Mouse (Mus musculus): ENCODE measurements at regions not wholly inside any gene's neighbourhood (a gene's known extent, or its start where the extent isn't known, plus 50 kb on each side); places are given as distances from the start of the nearest gene placed in this dataset.

GRCm38 (mm10) chr8:117899892-117900291 lies 98.1 kb upstream of the Mphosph6 start:
- Histone ChIP-seq H3K9me3 (ENCODE audit: control insufficient read depth, low read length) (no peaks in the 10 kb centered on the region), H3K27ac (ENCODE audit: low read depth, low read length) (no peak overlapping the region), H3K4me1 (replicated peaks; ENCODE audit: control insufficient read depth, insufficient read depth, low read length) (no peaks in the 10 kb centered on the region), H3K4me3 (ENCODE audit: low read depth, low read length) (no peak overlapping the region), H3K36me3 (ENCODE audit: control insufficient read depth, insufficient read depth, low read length) (no peaks in the 10 kb centered on the region), H3K9ac (ENCODE audit: low read depth, low read length) (no peak overlapping the region), H3K4me2 (no peak overlapping the region), H3K27me3 (replicated peaks; ENCODE audit: control insufficient read depth, insufficient read depth, low read length) (no peaks in the 10 kb centered on the region)
- DNase-seq (ENCODE audit: low spot score) = no peak
- no peak for ATAC-seq (replicated peaks; ENCODE audit: low FRiP score)

GRCm38 (mm10) chr8:117898015-117898414 lies 96.3 kb upstream of the Mphosph6 start:
- Histone ChIP-seq H3K27ac (ENCODE audit: low read depth, low read length) (no peak overlapping the region), H3K36me3 (ENCODE audit: control insufficient read depth, insufficient read depth, low read length) (no peaks in the 10 kb centered on the region), H3K4me3 (ENCODE audit: low read depth, low read length) (no peak overlapping the region), H3K9me3 (ENCODE audit: control insufficient read depth, low read length) (no peaks in the 10 kb centered on the region), H3K4me2 (no peak overlapping the region), H3K27me3 (replicated peaks; ENCODE audit: control insufficient read depth, insufficient read depth, low read length) (no peaks in the 10 kb centered on the region), H3K9ac (ENCODE audit: low read depth, low read length) (no peak overlapping the region), H3K4me1 (replicated peaks; ENCODE audit: control insufficient read depth, insufficient read depth, low read length) (no peaks in the 10 kb centered on the region)
- DNase-seq (ENCODE audit: low spot score) (no peak), ATAC-seq (replicated peaks; ENCODE audit: low FRiP score) (no peak)
- 73% methylated on average over 5 of the region's 5 CpGs for WGBS

- no peak overlapping the region for H3K9ac ChIP-seq (ENCODE audit: low read depth, low read length)
- no peaks in the 10 kb centered on the region for H3K27me3 ChIP-seq (replicated peaks; ENCODE audit: control insufficient read depth, insufficient read depth, low read length)
- no peaks in the 10 kb centered on the region for H3K36me3 ChIP-seq (ENCODE audit: control insufficient read depth, insufficient read depth, low read length)
- H3K9me3 ChIP-seq (ENCODE audit: control insufficient read depth, low read length) = no peaks in the 10 kb centered on the region
- ATAC-seq (replicated peaks; ENCODE audit: low FRiP score) (no peak), DNase-seq (ENCODE audit: low spot score) (no peak)
- 53% methylated on average over 8 of the region's 8 CpGs for WGBS
- H3K4me3 ChIP-seq (ENCODE audit: low read depth, low read length) = no peak overlapping the region
- H3K4me1 ChIP-seq (replicated peaks; ENCODE audit: control insufficient read depth, insufficient read depth, low read length) = no peaks in the 10 kb centered on the region
- no peak overlapping the region for H3K27ac ChIP-seq (ENCODE audit: low read depth, low read length)
- H3K4me2 ChIP-seq = no peak overlapping the region
Measured at GRCm38 (mm10) chr8:117894861-117895260, 93.1 kb upstream of the Mphosph6 start.

GRCm38 (mm10) chr8:117890211-117890610 lies 88.5 kb upstream of the Mphosph6 start:
- no peaks in the 10 kb centered on the region for H3K4me1 ChIP-seq (replicated peaks; ENCODE audit: control insufficient read depth, insufficient read depth, low read length)
- no peak overlapping the region for H3K9ac ChIP-seq (ENCODE audit: low read depth, low read length)
- no peaks in the 10 kb centered on the region for H3K9me3 ChIP-seq (ENCODE audit: control insufficient read depth, low read length)
- DNase-seq (ENCODE audit: low spot score) (no peak), ATAC-seq (replicated peaks; ENCODE audit: low FRiP score) (no peak)
- no peaks in the 10 kb centered on the region for H3K27me3 ChIP-seq (replicated peaks; ENCODE audit: control insufficient read depth, insufficient read depth, low read length)
- H3K27ac ChIP-seq (ENCODE audit: low read depth, low read length) = no peak overlapping the region
- no peak overlapping the region for H3K4me3 ChIP-seq (ENCODE audit: low read depth, low read length)
- H3K36me3 ChIP-seq (ENCODE audit: control insufficient read depth, insufficient read depth, low read length) = no peaks in the 10 kb centered on the region
- H3K4me2 ChIP-seq = no peak overlapping the region
- WGBS = 63% methylated on average over 3 of the region's 3 CpGs

- no peak for ATAC-seq (replicated peaks; ENCODE audit: low FRiP score)
- no peak overlapping the region for H3K27ac ChIP-seq (ENCODE audit: low read depth, low read length)
- no peak for DNase-seq (ENCODE audit: low spot score)
- WGBS = 86% methylated on average over 8 of the region's 8 CpGs
- H3K27me3 ChIP-seq (replicated peaks; ENCODE audit: control insufficient read depth, insufficient read depth, low read length) = no peaks in the 10 kb centered on the region
- H3K4me1 ChIP-seq (replicated peaks; ENCODE audit: control insufficient read depth, insufficient read depth, low read length) = no peaks in the 10 kb centered on the region
- H3K4me3 ChIP-seq (ENCODE audit: low read depth, low read length) = no peak overlapping the region
- H3K4me2 ChIP-seq = no peak overlapping the region
- no peak overlapping the region for H3K9ac ChIP-seq (ENCODE audit: low read depth, low read length)
- H3K9me3 ChIP-seq (ENCODE audit: control insufficient read depth, low read length) = no peaks in the 10 kb centered on the region
- no peaks in the 10 kb centered on the region for H3K36me3 ChIP-seq (ENCODE audit: control insufficient read depth, insufficient read depth, low read length)
Measured at GRCm38 (mm10) chr8:117881414-117881973, 79.8 kb upstream of the Mphosph6 start.

GRCm38 (mm10) chr8:117880279-117880975 lies 78.7 kb upstream of the Mphosph6 start:
- DNase-seq (ENCODE audit: low spot score) (no peak), ATAC-seq (replicated peaks; ENCODE audit: low FRiP score) (no peak)
- no peak overlapping the region for H3K4me2 ChIP-seq
- H3K27me3 ChIP-seq (replicated peaks; ENCODE audit: control insufficient read depth, insufficient read depth, low read length) = no peaks in the 10 kb centered on the region
- WGBS = 72% methylated on average over 13 of the region's 13 CpGs
- H3K27ac ChIP-seq (ENCODE audit: low read depth, low read length) = no peak overlapping the region
- H3K9me3 ChIP-seq (ENCODE audit: control insufficient read depth, low read length) = no peaks in the 10 kb centered on the region
- H3K9ac ChIP-seq (ENCODE audit: low read depth, low read length) = no peak overlapping the region
- H3K4me1 ChIP-seq (replicated peaks; ENCODE audit: control insufficient read depth, insufficient read depth, low read length) = no peaks in the 10 kb centered on the region
- no peak overlapping the region for H3K4me3 ChIP-seq (ENCODE audit: low read depth, low read length)
- H3K36me3 ChIP-seq (ENCODE audit: control insufficient read depth, insufficient read depth, low read length) = no peaks in the 10 kb centered on the region

GRCm38 (mm10) chr8:117873611-117874010 lies 71.9 kb upstream of the Mphosph6 start:
- no peaks in the 10 kb centered on the region for H3K4me1 ChIP-seq (replicated peaks; ENCODE audit: control insufficient read depth, insufficient read depth, low read length)
- no peak overlapping the region for H3K27ac ChIP-seq (ENCODE audit: low read depth, low read length)
- H3K9me3 ChIP-seq (ENCODE audit: control insufficient read depth, low read length) = no peaks in the 10 kb centered on the region
- no peak overlapping the region for H3K9ac ChIP-seq (ENCODE audit: low read depth, low read length)
- ATAC-seq (replicated peaks; ENCODE audit: low FRiP score) (no peak), DNase-seq (ENCODE audit: low spot score) (no peak)
- no peaks in the 10 kb centered on the region for H3K27me3 ChIP-seq (replicated peaks; ENCODE audit: control insufficient read depth, insufficient read depth, low read length)
- H3K4me2 ChIP-seq = no peak overlapping the region
- no peak overlapping the region for H3K4me3 ChIP-seq (ENCODE audit: low read depth, low read length)
- no peaks in the 10 kb centered on the region for H3K36me3 ChIP-seq (ENCODE audit: control insufficient read depth, insufficient read depth, low read length)
- WGBS = 68% methylated on average over 4 of the region's 4 CpGs

- H3K4me1 ChIP-seq (replicated peaks; ENCODE audit: control insufficient read depth, insufficient read depth, low read length) = no peaks in the 10 kb centered on the region
- no peaks in the 10 kb centered on the region for H3K27me3 ChIP-seq (replicated peaks; ENCODE audit: control insufficient read depth, insufficient read depth, low read length)
- DNase-seq (ENCODE audit: low spot score) (no peak), ATAC-seq (replicated peaks; ENCODE audit: low FRiP score) (no peak)
- H3K4me3 ChIP-seq (ENCODE audit: low read depth, low read length) = no peak overlapping the region
- WGBS = 71% methylated on average over 2 of the region's 2 CpGs
- H3K36me3 ChIP-seq (ENCODE audit: control insufficient read depth, insufficient read depth, low read length) = no peaks in the 10 kb centered on the region
- no peaks in the 10 kb centered on the region for H3K9me3 ChIP-seq (ENCODE audit: control insufficient read depth, low read length)
- H3K4me2 ChIP-seq = no peak overlapping the region
- no peak overlapping the region for H3K27ac ChIP-seq (ENCODE audit: low read depth, low read length)
- H3K9ac ChIP-seq (ENCODE audit: low read depth, low read length) = no peak overlapping the region
Measured at GRCm38 (mm10) chr8:117867138-117867537, 65.4 kb upstream of the Mphosph6 start.

- H3K9me3 ChIP-seq (ENCODE audit: control insufficient read depth, low read length) = no peaks in the 10 kb centered on the region
- no peak overlapping the region for H3K9ac ChIP-seq (ENCODE audit: low read depth, low read length)
- ATAC-seq (replicated peaks; ENCODE audit: low FRiP score) = no peak
- no peak overlapping the region for H3K4me3 ChIP-seq (ENCODE audit: low read depth, low read length)
- WGBS = 42% methylated on average over 6 of the region's 6 CpGs
- no peaks in the 10 kb centered on the region for H3K36me3 ChIP-seq (ENCODE audit: control insufficient read depth, insufficient read depth, low read length)
- H3K27ac ChIP-seq (ENCODE audit: low read depth, low read length) = no peak overlapping the region
- no peak for DNase-seq (ENCODE audit: low spot score)
- H3K27me3 ChIP-seq (replicated peaks; ENCODE audit: control insufficient read depth, insufficient read depth, low read length) = no peaks in the 10 kb centered on the region
- no peak overlapping the region for H3K4me2 ChIP-seq
- H3K4me1 ChIP-seq (replicated peaks; ENCODE audit: control insufficient read depth, insufficient read depth, low read length) = no peaks in the 10 kb centered on the region
Measured at GRCm38 (mm10) chr8:117865014-117865413, 63.3 kb upstream of the Mphosph6 start.
